Mouse (Mus musculus): Measurements from ENCODE around the gene Sfxn5.

Sfxn5 gene

DNA sequence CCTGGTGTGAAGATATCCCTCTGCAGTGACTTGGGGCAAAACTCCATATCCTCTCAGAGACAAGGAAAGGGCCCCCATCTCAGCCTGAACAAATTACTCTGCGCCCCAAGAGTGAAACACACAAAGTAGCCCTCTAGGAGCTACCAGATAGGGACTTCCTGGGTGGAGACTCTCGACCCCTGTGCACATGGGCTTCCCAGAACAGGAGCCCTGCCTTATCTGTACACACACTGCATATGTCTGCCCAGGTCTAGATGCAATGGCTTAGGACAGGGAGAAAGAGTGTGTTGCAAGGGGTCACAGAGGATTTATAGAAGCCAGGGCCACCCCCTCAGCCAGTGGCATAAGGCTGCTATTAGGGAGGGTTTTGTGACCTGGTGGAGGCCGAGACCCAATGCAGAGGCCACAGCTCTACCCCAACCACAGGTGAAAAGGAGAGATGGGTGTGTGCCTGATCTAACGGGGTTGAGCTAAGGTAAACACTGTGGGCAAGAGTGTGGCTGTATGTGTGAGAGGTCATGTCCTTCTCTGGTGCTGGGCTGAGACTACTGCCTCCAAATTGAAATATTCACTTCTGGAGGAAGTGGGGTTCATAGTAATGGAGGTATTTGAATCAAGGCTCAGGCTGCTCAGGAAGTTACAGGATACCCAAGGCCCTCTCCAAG is 44.9 kb downstream of the Sfxn5 start:
- no peak for ATAC-seq (ENCODE audit: low TSS enrichment)

DNA sequence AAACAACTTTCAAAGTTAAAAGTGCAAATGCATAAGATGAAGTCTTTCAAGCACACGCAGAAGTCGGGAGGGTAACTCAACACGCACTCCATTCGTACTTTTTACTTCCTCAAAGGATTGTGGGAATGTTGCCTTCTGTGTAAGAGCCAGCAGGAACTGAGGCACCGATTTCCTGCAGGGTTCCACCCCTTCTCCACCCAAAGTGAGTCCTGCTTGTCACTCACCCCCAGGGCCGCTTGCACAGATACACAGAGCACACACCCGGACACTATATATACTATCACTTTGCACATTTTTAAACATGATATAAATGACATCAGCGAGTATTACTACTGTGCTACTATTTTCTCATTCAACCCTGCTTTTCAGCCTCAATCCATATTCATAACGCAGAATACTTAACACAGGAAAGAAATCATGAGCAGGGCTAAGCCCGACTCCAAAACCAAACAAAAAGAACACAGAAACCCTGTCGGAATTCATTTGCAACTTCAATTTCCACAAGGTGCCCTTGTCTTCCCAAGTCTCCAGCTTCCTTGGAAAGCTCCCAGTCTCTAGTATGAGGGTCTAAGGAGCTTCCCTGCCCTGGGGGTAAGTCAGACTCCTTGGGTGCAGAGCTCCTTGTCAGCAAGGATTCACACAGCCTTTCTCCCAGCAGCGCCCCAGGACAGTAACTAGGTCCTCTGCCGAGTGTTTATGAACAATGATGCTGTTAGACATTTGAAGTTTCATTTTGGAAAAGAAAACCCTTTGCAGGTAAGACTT is 46.8 kb downstream of the Sfxn5 start:
- ATAC-seq (ENCODE audit: low TSS enrichment): peak; percentile 51; the same call in 1 of the 2 replicates

DNA sequence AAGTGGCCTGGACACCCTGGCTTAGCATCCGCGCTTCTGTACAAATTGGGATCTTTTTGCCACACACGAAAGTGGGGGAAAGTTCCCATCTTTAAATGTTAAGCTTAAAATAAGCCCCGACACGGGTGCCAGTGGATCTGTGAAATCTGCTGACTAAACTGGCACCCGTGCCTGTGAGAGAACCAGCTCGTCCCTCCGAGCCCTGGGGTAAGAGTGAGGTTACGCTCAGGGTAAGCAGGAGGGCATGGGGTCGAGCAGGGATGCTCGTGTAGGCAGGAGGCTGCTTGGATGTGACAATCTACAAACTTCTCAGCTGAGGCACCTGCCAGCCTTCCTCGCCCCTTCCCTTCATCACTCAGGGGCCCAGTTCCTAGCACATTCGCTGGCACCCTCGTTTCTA is 52.4 kb downstream of the Sfxn5 start:
- peak; percentile 56 for ATAC-seq (ENCODE audit: low TSS enrichment)

DNA sequence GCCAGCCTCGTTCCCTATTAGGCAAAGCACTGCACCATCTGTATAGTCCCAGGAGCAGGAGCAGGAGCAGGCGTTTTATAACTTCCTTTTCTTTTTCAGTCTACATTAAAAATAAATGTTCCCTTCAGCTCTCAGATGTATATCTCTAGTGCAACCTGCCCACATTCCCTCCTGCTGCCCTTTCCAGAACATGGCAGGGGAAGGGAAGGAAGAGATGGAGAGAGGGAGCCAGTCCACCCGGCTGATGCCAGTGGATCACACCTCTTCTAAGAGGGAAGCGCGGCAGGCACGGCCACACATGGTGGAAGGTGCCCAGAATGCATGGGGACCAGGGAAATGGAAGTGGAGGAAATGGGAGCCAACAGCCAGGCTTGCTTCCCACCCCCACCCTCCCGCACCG is 56.7 kb downstream of the Sfxn5 start:
- peak; percentile 77 for ATAC-seq (ENCODE audit: low TSS enrichment)

DNA sequence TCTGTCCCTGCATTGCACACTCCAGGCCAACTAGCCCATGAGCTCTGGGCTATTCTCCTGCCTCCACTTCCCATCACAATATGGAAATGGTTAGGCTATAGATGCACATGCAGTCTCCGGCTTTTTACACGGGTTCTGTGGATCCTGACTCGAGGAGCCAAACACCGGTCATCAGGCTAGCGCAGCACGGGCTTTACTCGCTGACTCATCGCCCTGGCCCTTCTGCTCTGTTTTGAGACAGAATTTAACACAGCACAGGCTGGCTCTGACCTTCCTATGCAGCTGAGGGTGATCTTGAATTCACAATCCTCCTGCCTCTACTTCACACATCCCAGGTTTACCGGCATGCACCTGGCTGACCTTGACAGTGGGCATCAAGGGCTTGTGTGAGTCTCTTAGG is 60.8 kb downstream of the Sfxn5 start:
- ATAC-seq (ENCODE audit: low TSS enrichment): no peak

DNA sequence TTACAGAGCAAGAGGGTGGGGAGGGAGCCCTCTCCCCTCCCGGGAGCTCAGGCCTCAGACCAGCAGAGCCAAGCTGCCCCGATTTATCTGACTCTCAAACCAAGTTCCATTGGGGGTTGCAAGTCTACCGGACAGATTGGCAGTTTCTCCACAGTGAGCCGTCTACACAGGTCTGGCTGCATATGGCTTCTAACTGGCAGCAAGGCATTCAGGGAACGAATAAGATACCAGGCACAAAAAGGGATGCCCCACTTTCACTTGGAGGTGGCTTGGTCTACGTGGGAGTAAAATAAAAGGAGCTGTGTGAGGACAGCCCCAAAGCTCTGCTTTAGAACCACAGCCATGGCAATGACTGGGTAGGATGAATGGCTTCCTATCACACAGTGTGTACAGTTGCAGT is 67.2 kb downstream of the Sfxn5 start:
- peak; percentile 84 for ATAC-seq (ENCODE audit: low TSS enrichment)

DNA sequence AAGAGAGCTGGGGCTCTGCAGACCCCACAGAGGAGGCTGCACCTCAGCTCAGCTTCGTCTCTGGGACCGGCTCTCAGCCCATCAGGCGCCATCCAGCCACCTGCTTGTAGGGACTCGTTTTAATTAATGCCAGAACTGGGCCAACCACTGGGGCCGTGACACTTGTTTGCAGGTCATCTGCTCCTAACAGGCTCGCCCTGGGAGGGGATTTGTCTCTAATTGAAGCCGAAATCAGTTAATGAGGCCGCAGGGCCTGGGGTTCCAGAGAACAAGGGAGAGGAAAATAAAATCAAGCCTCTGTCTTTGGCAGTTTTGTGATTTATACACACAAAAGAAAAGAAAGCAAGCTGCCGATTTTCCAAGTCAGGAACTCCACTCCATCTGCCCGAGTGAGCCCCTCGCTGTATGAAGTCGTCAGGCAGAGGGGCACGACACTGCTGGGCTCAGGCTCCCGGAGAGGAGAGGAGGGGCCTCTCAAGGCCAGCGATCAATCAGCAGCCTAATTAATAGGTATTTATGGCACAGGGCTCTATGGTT is 68.2 kb downstream of the Sfxn5 start:
- ATAC-seq (ENCODE audit: low TSS enrichment): no peak

DNA sequence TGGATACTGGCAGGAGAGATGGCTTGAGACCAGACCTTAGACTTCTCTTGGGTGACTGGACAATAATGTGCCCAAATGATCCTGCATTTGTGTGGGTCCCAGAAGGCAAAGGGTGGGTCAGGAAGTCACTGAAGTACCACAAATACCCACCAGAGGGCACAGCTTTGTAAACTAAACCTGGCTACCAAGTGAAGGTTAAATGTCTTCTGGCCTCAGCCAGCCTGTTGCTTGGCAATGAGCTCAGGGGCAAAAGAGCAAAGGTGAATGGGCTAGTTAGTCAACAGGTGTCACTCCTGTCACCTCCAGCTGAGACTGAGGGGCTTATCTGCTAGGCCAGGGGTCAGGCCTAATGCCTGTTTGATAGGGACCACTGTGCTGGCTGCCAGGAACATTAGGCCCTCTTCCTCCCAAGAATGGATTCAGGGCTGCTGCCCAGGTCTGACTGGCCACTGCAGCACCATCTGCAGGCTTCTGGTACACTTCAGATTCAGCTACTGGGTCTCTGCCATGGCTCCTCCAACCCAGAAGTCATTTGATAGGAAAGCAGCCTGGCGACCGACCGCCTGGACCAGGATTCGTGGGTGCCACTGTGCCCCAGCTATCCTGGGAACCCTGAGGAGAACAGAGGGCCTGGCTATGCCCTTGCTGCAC is 70.2 kb downstream of the Sfxn5 start:
- no peak for ATAC-seq (ENCODE audit: low TSS enrichment)

DNA sequence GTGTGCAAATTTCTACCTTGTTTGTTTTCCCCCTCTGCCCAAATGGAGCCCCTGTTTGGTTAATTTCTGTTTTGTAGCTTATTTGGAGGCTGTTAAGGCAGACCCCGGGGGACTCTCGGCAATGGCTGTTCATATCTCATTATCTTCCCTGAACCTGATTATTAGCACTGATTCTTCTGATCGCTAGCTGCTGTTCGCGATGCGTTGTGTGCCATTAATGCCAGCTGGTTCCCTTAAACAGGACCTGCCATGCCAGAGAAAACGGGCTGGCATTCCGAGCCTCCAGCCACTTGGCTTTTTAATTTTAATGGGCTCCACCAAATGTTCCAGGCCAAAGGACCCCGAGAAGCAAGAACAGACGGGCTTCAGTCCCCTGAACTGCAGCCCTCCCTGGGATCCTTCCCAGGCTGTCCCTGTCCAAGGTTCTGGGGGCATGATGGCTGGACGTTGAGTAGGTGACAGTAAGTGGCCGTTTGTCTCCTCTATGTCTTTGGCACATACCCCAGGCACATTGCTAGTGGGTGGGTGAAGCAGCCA is 74.1 kb downstream of the Sfxn5 start:
- no peak for ATAC-seq (ENCODE audit: low TSS enrichment)

DNA sequence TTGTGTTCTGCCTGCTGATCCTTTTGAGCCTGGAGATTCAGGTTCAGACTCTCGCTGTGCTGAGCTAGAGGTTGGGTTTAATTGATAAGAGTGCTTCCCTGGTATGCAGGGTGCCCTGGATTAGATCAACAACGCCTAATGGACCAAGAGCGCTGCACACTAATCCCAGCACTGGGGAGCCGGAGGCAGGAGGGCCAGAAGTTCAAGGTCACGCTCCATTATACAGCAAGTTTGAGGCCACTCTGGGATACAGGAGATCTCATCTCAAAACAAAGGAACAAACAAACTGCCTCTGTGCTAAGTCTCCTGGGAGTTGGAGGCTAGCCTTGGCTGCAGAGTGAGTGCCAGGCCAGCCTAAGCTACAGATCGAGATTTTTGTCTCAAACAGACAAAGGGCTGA is 77.6 kb downstream of the Sfxn5 start:
- no peak for ATAC-seq (ENCODE audit: low TSS enrichment)

DNA sequence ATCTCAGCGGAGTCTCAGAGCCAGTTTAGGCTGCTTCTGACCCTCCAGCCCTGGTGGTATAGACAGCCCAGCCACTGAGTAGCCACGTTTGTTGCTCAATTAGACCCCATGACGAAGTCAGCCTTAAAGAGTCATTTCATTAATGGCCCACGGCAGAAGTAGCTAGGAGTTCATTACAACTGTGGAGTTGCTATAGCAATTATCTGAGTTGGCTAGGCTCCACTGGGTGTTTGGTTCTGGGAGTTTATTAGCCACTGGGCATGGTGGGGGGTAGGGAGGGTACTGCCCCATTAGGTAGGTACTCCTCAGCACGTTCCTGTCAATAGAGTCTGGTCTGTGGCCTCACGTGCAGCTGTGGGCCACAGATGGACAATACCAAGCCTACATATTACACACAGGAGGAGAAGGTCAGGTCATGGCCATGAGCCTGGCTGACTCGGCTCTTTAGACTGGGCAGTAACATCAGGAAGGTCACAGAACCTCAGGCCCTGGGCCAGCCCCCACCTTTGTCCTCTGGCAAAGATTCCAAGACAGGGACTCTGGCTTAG is 79.2 kb downstream of the Sfxn5 start:
- no peak for ATAC-seq (ENCODE audit: low TSS enrichment)

DNA sequence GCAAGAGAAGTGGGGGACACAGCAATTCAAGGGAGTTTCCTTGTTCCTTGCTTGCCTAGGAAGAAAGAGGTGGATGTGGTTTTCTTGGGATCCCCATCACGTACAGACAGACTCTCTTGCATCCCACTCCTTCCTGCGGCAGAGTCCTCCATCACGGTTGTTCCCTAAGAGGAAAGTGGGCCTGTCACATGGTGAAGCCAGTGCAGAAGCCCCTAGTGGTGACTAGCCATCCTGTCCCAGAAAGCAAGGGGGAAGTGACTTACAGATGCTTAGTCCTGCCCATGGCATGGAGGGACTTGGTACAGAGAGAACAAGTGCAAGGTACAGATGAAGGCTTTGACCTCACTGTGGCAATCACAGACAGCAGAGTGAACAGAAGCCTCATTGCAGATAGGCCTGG is 79.9 kb downstream of the Sfxn5 start:
- peak; percentile 39 for ATAC-seq (ENCODE audit: low TSS enrichment)

DNA sequence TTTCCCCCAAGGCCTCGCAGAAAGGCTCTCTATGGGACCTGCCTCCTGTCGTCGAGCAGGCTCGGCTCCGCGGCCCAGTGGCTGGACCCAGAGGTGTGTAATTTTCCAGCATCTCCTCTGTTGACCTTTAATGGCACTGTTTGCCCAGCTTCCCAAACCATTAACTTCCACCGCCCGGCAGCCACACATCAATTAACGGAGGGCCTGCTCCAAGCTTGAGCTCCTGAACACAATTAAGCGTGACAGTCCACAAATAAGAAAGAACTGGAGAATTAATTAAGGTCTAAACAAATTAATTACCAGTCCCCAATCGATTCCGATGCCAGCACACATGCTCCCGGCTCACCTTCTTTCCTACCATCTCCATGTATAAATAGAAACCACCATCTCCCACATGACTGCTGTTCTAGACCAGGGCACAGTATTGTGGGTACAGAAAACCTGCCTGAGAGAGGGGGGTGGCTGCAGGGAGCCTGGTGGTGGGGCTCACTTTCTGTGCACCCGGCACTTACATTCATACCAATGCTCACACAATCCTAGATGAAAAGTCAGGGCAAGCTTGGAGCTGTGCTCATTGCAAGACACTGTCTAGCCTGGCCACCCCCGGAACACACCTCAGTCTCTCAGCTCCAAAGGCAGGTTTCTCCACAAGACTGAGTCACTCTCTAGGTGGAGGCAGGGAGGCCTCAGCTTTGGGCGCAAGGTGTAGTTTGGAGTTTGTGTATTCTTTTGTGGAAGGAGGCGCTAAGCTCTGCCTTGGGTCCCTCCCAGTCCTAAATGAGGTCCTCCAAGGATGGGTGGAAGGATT is 80.8 kb downstream of the Sfxn5 start:
- ATAC-seq (ENCODE audit: low TSS enrichment): peak; percentile 64

DNA sequence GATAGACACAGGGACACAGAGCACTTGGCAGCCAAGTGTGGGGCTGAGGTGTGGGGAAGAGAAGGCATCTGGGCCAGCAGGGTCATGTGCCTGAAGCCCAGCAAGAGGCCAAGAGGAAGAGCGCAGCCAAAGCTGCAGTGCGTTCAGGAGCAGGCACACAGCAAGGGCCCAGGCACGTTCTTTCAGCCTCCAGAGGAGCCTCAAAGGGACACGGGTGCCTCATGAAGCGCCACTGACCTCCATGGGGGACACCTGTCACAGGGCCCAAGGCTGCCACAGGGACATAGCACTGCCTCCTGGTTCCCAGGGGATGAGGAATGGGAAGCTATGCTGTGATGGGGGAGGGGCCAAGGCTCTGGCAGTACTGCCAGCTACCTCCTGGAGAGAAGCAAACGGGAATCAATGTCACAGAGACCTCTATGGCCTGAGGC is 82.4 kb downstream of the Sfxn5 start:
- ATAC-seq (ENCODE audit: low TSS enrichment): no peak

DNA sequence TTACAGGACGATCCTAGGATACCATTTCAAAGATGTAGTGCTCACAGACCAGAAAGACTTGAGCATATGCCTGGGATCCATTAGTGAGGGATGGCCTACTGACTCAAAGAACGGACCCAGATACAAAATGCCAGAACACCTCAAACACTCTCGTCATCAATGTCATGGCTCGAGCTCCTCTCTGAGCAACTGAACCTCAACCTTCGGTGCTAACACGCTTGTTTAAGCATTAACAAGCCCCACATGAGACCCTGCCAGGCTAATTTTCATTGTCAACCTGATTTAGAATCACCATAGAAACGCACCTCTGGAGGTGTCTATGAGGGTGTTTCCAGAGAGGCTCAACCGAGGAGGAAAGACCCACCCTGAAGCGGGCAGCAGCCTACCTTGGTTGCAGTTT is 83.4 kb downstream of the Sfxn5 start:
- no peak for ATAC-seq (ENCODE audit: low TSS enrichment)

DNA sequence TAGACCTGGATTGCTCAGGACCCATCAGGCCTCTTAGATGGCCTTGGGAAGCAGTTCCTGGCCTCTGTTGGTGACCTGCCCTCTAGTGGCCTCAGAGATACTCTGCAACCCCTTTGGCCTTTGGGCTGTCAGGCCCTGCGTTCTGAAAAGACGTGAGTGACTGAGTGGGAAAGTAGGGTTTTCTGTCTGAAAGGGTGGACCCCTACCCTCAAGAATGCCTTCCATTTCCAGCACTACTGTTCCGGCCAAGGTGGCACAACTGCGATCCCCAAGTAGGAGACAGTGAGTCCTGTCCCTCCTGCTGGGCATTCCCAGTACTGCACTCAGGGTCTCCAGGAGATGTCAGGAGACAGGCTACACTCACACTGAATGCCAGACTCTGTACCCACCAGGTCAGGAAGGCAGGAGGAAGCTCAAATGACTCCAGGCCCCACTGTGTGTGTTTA is 94.2 kb downstream of the Sfxn5 start:
- ATAC-seq (ENCODE audit: low TSS enrichment): 0 out of 2 replicates have a peak, but pooled peaks have one; percentile 48

DNA sequence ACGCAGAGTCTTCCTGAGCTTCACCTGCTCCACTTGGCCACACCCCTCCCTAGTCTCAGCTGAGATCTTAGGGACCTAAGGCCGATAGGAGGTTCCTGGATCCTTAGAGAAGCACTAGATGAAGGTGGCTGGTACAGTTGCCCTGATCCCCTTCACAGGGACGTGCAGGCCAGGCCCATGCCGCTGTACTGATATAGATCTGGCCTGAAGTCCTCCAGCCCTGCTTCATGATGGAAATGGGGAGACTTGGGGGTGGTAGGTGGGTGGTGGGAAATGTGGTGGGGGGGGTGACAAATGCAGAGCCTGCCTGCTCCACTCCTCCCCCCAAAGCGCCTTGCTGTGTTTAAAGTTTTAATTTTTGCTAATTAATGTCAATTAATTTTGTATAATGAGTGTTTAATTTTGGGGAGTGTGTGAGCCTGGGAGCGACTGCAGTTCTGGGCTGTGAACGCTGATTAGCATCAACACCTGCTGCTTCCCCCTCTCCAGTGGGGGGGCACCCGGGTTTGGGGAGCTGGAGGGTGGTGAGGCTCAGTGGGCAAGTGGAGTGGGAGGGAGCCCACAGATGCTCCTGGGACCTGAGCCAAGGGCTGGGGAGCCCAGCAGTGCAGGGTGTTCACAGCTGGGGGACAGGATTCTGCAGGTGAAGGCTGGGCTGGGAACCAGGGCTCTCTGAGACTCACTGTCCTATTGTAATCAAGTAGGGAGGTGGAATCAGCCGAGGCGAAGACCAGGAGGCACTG is 95.5 kb downstream of the Sfxn5 start:
- no peak; the same call in none of the 2 replicates for ATAC-seq (ENCODE audit: low TSS enrichment)

DNA sequence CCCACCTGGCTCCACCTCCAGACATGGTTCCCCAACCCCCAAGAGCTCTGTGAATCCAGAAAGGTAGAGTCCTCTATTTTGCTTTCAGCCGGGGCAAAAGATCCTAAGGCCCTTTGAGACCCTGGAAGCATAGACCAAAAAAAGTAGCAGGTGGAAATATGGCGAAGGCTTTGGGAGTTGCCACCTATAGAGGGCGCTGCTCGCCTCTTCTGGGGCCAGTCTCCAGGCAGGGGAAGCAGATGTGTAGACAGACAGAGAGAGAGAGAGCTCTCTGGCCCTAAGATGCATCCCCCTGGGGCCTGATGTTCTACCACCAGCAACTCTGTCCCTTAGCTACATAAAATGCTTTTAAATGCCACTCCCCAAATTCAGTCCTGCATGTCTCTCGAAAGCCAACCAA is 96.2 kb downstream of the Sfxn5 start:
- ATAC-seq (ENCODE audit: low TSS enrichment): peak; percentile 35

DNA sequence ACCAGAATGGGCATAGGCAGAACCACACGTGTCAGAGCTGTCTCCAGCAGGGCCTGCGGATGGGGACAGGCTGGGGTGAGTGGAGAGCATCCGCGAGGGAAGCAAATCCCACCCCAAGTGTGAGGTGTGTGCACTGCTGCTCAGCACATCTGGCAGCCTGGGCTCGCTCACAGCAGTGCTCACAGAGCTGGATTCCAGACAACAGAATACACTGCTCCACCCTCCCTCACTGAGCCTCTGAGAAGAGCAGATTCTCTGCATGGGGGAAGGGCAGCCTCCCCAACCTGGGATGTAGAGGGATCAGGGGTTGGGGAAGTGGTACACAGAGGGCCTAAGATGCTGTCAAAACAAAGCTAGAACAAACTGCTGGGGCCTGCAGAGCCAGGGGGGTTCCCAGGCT is 98.4 kb downstream of the Sfxn5 start:
- no peak for ATAC-seq (ENCODE audit: low TSS enrichment)
